Mouse (Mus musculus): Measurements from ENCODE around the gene Chchd6. TPM values are rescaled to one million over a fixed set of nuclear protein-coding genes. Genes with fewer than 3 reads are reported as not detected.

Gene Chchd6
- total and polyA plus RNA-seq, 2 experiments from 2014 or later: 105 to 180 TPM

DNA sequence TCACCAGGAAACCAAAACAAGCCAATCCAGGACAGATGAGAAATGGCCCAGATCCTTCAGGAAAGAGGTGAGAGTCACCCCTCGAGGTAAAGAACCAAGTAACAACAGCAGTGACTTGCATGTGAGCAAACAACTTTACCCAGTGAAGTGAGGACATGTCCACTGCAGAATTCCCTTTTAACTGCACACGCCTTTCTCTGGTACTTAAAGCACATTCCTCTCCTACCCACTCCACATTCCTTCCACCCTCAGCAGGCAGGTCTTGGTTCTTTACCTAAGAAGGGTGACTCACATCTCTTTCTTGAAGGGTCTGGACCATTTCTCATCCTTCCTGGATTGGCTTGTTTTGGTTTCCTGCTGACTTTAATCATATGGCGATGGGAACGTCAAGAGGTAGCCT is 181.3 kb downstream of the Chchd6 start:
- WGBS: 82% methylated on average over 4 of the region's 4 CpGs
- Histone ChIP-seq H3K9ac (replicated peaks; ENCODE audit: low read length) (no peak overlapping the region), H3K4me3 (ENCODE audit: low read length) (no peak overlapping the region), H3K27me3 (ENCODE audit: insufficient read depth, low read length) (no peaks in the 10 kb centered on the region), H3K36me3 (ENCODE audit: insufficient read depth, low read length) (no peaks in the 10 kb centered on the region), H3K4me2 (ENCODE audit: low read depth, low read length) (no peak overlapping the region), H3K4me1 (ENCODE audit: insufficient read depth, low read length) (no peaks in the 10 kb centered on the region), H3K9me3 (ENCODE audit: low read length) (no peaks in the 10 kb centered on the region), H3K27ac (no peak overlapping the region)
- ATAC-seq: no peak
- TF ChIP-seq CTCF (IDR thresholded peaks at IDR 0.05; ENCODE audit: low read depth): no peak
- DNase-seq (ENCODE audit: low spot score): no peak

DNA sequence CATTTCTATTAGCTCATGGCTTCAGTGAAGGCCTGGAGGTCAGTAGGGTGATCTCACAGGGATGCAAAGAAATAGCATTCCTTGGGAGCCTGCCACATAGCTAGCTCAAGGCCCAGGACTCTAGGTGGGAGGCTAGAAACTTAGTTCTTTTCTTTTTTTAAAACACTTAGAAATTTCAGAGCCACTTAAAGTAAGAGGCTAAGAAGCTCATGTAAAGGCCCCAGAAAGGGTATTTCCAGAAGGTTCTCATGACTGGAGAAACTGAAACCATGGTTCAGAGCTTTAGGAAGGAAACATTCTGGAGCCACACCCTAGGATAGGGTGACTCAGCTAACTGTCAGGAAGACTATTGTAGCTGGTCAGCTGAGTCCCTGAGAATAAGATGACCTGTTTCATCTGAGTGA is 182.0 kb downstream of the Chchd6 start:
- Histone ChIP-seq H3K4me1 (ENCODE audit: insufficient read depth, low read length) (no peaks in the 10 kb centered on the region), H3K9me3 (ENCODE audit: low read length) (no peaks in the 10 kb centered on the region), H3K36me3 (ENCODE audit: insufficient read depth, low read length) (no peaks in the 10 kb centered on the region), H3K4me2 (ENCODE audit: low read depth, low read length) (no peak overlapping the region), H3K9ac (replicated peaks; ENCODE audit: low read length) (no peak overlapping the region), H3K27me3 (ENCODE audit: insufficient read depth, low read length) (no peaks in the 10 kb centered on the region), H3K4me3 (ENCODE audit: low read length) (no peak overlapping the region), H3K27ac (no peak overlapping the region)
- DNase-seq (ENCODE audit: low spot score): no peak
- no peak for ATAC-seq
- TF ChIP-seq CTCF (IDR thresholded peaks at IDR 0.05; ENCODE audit: low read depth): no peak

DNA sequence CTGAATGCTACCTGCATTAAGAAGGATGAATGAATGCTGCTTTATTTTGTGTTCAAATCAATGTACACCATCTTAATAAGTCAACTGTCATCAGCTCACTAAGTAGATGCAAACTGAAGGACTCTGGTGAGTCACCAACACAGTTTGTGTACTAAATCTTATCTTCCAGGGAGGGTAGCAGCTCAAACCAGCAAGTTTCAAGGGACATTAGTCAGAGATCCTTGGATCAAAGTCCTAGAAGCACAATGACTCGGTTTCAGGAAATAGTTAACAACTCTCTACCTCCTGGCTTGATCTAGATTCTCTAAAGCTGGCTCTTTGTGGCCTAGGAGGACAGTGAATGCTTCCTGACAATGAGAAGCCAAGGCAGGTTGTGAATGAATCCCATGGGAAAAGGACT is 182.9 kb downstream of the Chchd6 start:
- H3K9me3 ChIP-seq (ENCODE audit: low read length): no peaks in the 10 kb centered on the region
- H3K4me2 ChIP-seq (ENCODE audit: low read depth, low read length): no peak overlapping the region
- H3K36me3 ChIP-seq (ENCODE audit: insufficient read depth, low read length): no peaks in the 10 kb centered on the region
- no peak overlapping the region for H3K4me3 ChIP-seq (ENCODE audit: low read length)
- H3K9ac ChIP-seq (replicated peaks; ENCODE audit: low read length): no peak overlapping the region
- no peak for DNase-seq (ENCODE audit: low spot score)
- WGBS: 73% methylated on average over 1 of the region's 1 CpGs
- TF ChIP-seq CTCF (IDR thresholded peaks at IDR 0.05; ENCODE audit: low read depth): no peak
- peaks cover 3% of the 10 kb centered on the region; the same call in 1 of the 2 replicates for H3K4me1 ChIP-seq (ENCODE audit: insufficient read depth, low read length)
- no peak overlapping the region for H3K27ac ChIP-seq
- H3K27me3 ChIP-seq (ENCODE audit: insufficient read depth, low read length): no peaks in the 10 kb centered on the region
- ATAC-seq: no peak

DNA sequence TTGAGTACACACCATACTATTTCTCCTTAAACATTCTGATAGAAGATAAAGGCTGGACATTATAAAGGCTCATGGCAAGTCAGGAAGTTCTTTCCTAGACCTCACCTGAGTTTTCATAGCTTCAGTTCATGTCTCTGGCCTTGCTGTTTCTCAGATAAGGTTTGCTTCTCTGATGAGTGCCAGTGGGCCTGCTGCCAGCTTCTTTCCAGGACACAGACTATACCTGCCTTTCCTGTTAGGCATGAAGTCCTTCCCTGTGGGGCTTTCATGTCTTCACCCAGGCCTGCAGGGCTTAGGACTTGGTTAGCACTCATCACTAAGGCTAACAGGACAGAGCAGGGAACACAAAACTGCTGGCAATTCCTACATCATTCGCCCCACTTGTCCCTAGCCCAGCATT is 186.4 kb downstream of the Chchd6 start:
- no peak overlapping the region for H3K27ac ChIP-seq
- WGBS: 85% methylated on average over 1 of the region's 1 CpGs
- H3K9me3 ChIP-seq (ENCODE audit: low read length): no peaks in the 10 kb centered on the region
- peaks cover 8% of the 10 kb centered on the region; the same call in 1 of the 2 replicates for H3K4me1 ChIP-seq (ENCODE audit: insufficient read depth, low read length)
- H3K4me3 ChIP-seq (ENCODE audit: low read length): no peak overlapping the region
- no peaks in the 10 kb centered on the region for H3K36me3 ChIP-seq (ENCODE audit: insufficient read depth, low read length)
- ATAC-seq (no peak), DNase-seq (ENCODE audit: low spot score) (no peak)
- no peak for TF ChIP-seq CTCF (IDR thresholded peaks at IDR 0.05; ENCODE audit: low read depth)
- no peak overlapping the region for H3K9ac ChIP-seq (replicated peaks; ENCODE audit: low read length)
- no peak overlapping the region for H3K4me2 ChIP-seq (ENCODE audit: low read depth, low read length)
- no peaks in the 10 kb centered on the region for H3K27me3 ChIP-seq (ENCODE audit: insufficient read depth, low read length)

DNA sequence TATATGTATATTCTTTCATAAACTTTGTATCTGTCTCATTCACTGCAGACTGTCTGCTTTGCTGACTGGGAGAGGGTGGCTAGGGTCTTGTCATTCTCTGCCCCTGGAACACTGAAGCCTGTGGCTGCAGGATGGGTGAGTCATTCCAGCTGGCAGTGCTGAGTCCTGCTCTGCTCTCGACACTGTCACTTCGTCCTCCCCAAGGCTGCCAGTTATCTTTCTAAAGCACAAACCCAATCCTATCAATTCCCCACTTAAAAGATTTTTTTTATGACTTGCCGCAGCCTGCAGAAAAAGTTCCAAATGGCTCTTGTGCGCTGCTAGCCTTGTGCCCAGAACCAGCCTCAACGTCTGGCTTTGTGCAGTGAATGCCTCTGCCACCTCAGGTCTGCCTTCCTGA is 187.2 kb downstream of the Chchd6 start:
- no peak overlapping the region for H3K27ac ChIP-seq
- no peaks in the 10 kb centered on the region for H3K36me3 ChIP-seq (ENCODE audit: insufficient read depth, low read length)
- 77% methylated on average over 5 of the region's 5 CpGs for WGBS
- DNase-seq (ENCODE audit: low spot score): no peak
- no peaks in the 10 kb centered on the region for H3K9me3 ChIP-seq (ENCODE audit: low read length)
- H3K27me3 ChIP-seq (ENCODE audit: insufficient read depth, low read length): no peaks in the 10 kb centered on the region
- no peak for TF ChIP-seq CTCF (IDR thresholded peaks at IDR 0.05; ENCODE audit: low read depth)
- H3K9ac ChIP-seq (replicated peaks; ENCODE audit: low read length): no peak overlapping the region
- H3K4me3 ChIP-seq (ENCODE audit: low read length): no peak overlapping the region
- no peak overlapping the region for H3K4me2 ChIP-seq (ENCODE audit: low read depth, low read length)
- no peak for ATAC-seq
- H3K4me1 ChIP-seq (ENCODE audit: insufficient read depth, low read length): peaks cover 8% of the 10 kb centered on the region; the same call in 1 of the 2 replicates

DNA sequence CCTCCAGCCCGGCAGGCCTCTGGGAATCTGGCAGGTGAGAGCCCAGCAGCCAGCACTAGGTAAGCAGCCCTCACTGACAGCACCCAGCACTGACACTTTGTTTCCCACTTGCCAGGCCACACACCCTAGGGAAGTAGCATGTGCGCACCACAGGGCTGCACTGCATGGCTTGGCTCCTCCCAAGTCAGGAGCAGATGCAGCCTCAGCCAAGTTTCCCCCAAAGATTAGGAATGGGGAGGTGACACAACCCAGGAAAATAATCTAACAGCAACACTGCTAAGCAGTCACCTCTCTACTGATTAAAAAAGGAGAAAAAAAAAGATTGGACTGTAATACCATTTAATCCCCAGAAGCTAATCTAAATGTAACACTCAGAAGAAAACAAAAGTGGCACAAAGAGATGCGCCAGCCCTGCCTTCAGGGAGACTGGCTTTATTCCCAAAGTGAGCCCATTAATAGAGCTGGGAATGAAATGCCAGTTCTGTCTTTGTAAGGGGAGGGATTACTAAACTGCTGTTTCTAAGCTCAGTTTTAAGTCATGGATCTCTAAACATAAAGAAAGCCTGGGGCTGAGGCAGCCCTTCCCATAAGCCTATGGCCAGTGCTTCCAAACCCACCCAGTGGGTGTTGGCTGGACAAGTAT is 188.1 kb downstream of the Chchd6 start:
- Histone ChIP-seq H3K4me1 (ENCODE audit: insufficient read depth, low read length) (peaks cover 8% of the 10 kb centered on the region; the same call in 1 of the 2 replicates), H3K9ac (replicated peaks; ENCODE audit: low read length) (no peak overlapping the region), H3K27ac (no peak overlapping the region; the same call in 1 of the 2 replicates), H3K27me3 (ENCODE audit: insufficient read depth, low read length) (no peaks in the 10 kb centered on the region), H3K9me3 (ENCODE audit: low read length) (no peaks in the 10 kb centered on the region), H3K4me2 (ENCODE audit: low read depth, low read length) (no peak overlapping the region), H3K4me3 (ENCODE audit: low read length) (no peak overlapping the region), H3K36me3 (ENCODE audit: insufficient read depth, low read length) (no peaks in the 10 kb centered on the region)
- TF ChIP-seq CTCF (IDR thresholded peaks at IDR 0.05; ENCODE audit: low read depth): no peak
- DNase-seq (ENCODE audit: low spot score) (no peak), ATAC-seq (no peak)
- WGBS: 50% methylated on average over 3 of the region's 3 CpGs

DNA sequence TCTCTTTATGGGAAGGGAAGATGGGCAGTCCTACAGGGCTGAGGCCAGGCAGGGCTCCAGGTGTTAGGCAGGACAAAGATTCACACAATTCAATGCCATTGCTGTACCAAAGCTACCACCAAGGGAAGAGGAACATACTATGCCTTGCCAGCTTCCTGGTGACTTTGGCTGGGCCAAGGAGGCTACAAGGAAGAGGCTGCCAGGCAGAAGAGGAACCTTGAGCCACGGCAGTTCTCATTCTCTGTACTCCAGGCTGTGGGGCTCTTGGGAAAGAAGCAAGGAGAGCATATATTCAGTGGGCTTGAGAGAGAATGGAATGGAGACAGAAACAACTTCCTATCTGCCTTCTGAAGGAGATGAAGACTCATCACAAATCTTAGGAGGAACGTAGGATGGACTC is 190.5 kb downstream of the Chchd6 start:
- Histone ChIP-seq H3K9me3 (ENCODE audit: low read length) (no peaks in the 10 kb centered on the region), H3K27me3 (ENCODE audit: insufficient read depth, low read length) (no peaks in the 10 kb centered on the region), H3K4me2 (ENCODE audit: low read depth, low read length) (no peak overlapping the region), H3K27ac (no peak overlapping the region), H3K4me1 (ENCODE audit: insufficient read depth, low read length) (peaks cover 8% of the 10 kb centered on the region; the same call in 1 of the 2 replicates), H3K9ac (replicated peaks; ENCODE audit: low read length) (no peak overlapping the region), H3K4me3 (ENCODE audit: low read length) (no peak overlapping the region), H3K36me3 (ENCODE audit: insufficient read depth, low read length) (no peaks in the 10 kb centered on the region)
- ATAC-seq (no peak), DNase-seq (ENCODE audit: low spot score) (no peak)
- WGBS: 84% methylated on average over 2 of the region's 2 CpGs
- no peak for TF ChIP-seq CTCF (IDR thresholded peaks at IDR 0.05; ENCODE audit: low read depth)

All from hindbrain, postnatal 0 days (tissue).